Mouse (Mus musculus) CH12.LX (cell line): ENCODE data around the gene Vmo1. TPM values are rescaled to one million over a fixed set of nuclear protein-coding genes. Genes with fewer than 3 reads are reported as not detected.

Source experiments
- DNase-seq: peaks from one replicate; pipeline ENCODE4 v3.0.0-alpha.2; 2013; ENCODE audit errors: extremely low read depth
- H3K27ac ChIP-seq: 2 replicates; pipeline ENCODE4 v1.5.1; 2012; ENCODE audit warnings: low read depth, mild to moderate bottlenecking, control low read depth, moderate library complexity; ENCODE audit not compliant: insufficient read depth
- H3K27me3 ChIP-seq: replicated peaks from 2 replicates; pipeline ENCODE3; 2012; ENCODE audit warnings: inconsistent platforms
- H3K36me3 ChIP-seq, 2 experiments: replicated peaks in 1 of 2; 2 replicates each; pipeline versions ENCODE3 to v1.6.1; 2012; ENCODE audit warnings: inconsistent platforms in 1 of 2, low read length in 1 of 2, mild to moderate bottlenecking in 1 of 2, mixed read lengths in 1 of 2, moderate library complexity in 1 of 2; ENCODE audit not compliant: control insufficient read depth in 1 of 2, insufficient read depth in 1 of 2
- H3K4me1 ChIP-seq, 2 experiments: 2 replicates each; pipeline ENCODE4 v1.6.1; 2012; ENCODE audit warnings: inconsistent platforms in 1 of 2, moderate library complexity in 1 of 2; ENCODE audit not compliant: insufficient read depth in 2 of 2, control insufficient read depth in 1 of 2
- H3K4me2 ChIP-seq: 2 replicates; pipeline ENCODE4 v1.6.1; 2012; ENCODE audit warnings: low read depth, mild to moderate bottlenecking, control low read depth; ENCODE audit not compliant: poor library complexity, insufficient read depth, severe bottlenecking
- H3K4me3 ChIP-seq, 3 experiments: fragments of 150-350 bp in 1 of 3; sonication (generic) in 1 of 3; replicated peaks in 1 of 3; 2 replicates each; pipeline versions ENCODE3 to v1.5.1; 2011 to 2012; ENCODE audit warnings: low read depth in 2 of 3, low read length in 2 of 3, mild to moderate bottlenecking in 2 of 3, moderate library complexity in 2 of 3, control low read depth in 1 of 3, improper control_type of control experiment in 1 of 3, inconsistent platforms in 1 of 3, mixed read lengths in 1 of 3; ENCODE audit not compliant: poor library complexity in 1 of 3
- H3K79me2 ChIP-seq: replicated peaks from 2 replicates; pipeline ENCODE4 v1.6.1; 2012; ENCODE audit warnings: mild to moderate bottlenecking, moderate library complexity; ENCODE audit not compliant: control insufficient read depth, poor library complexity, insufficient read depth, severe bottlenecking; ENCODE audit errors: extremely low read depth
- H3K9ac ChIP-seq: 2 replicates; pipeline ENCODE4 v1.6.1; 2012; ENCODE audit warnings: low read depth, mild to moderate bottlenecking, control low read depth, moderate library complexity; ENCODE audit not compliant: insufficient read depth
- H3K9me3 ChIP-seq: replicated peaks from 2 replicates; pipeline ENCODE3; 2012; ENCODE audit warnings: low read length, inconsistent platforms, mixed read lengths
- CHD1 ChIP-seq: IDR thresholded peaks from 2 replicates; pipeline ENCODE4 v1.6.1; 2012; ENCODE audit warnings: low read depth, low read length, improper control_type of control experiment, inconsistent platforms
- EP300 ChIP-seq: IDR thresholded peaks from 2 replicates; pipeline ENCODE4 v1.6.1; 2011; ENCODE audit warnings: low read length, improper control_type of control experiment
- GABPA ChIP-seq: IDR thresholded peaks from 2 replicates; pipeline ENCODE4 v1.6.1; 2012; ENCODE audit warnings: low read depth, low read length, improper control_type of control experiment, inconsistent platforms; ENCODE audit not compliant: insufficient replicate concordance
- HCFC1 ChIP-seq: IDR thresholded peaks from 2 replicates; pipeline ENCODE4 v1.6.1; 2012; ENCODE audit warnings: low read depth, mild to moderate bottlenecking, inconsistent platforms, low read length, improper control_type of control experiment
- KAT2A ChIP-seq: IDR thresholded peaks from 2 replicates; pipeline ENCODE4 v1.6.1; 2012; ENCODE audit warnings: low read length, improper control_type of control experiment, inconsistent platforms; ENCODE audit not compliant: insufficient replicate concordance
- MEF2A ChIP-seq: IDR thresholded peaks from 2 replicates; pipeline ENCODE4 v1.6.1; 2014; ENCODE audit warnings: low read depth, mild to moderate bottlenecking, inconsistent platforms, low read length, improper control_type of control experiment, borderline replicate concordance
- MXI1 ChIP-seq: IDR thresholded peaks from 2 replicates; pipeline ENCODE4 v1.6.1; 2011; ENCODE audit warnings: mild to moderate bottlenecking, low read depth, low read length, improper control_type of control experiment
- MYC ChIP-seq: IDR thresholded peaks from 2 replicates; pipeline ENCODE4 v1.6.1; 2011; ENCODE audit warnings: low read depth, mild to moderate bottlenecking, improper control_type of control experiment, low read length
- NELFE ChIP-seq: IDR thresholded peaks from 2 replicates; pipeline ENCODE4 v1.6.1; 2011; ENCODE audit warnings: low read depth, low read length, improper control_type of control experiment
- PAX5 ChIP-seq: IDR thresholded peaks from 2 replicates; pipeline ENCODE4 v1.6.1; 2012; ENCODE audit warnings: low read length, inconsistent platforms, mixed read lengths
- POLR2A ChIP-seq: IDR thresholded peaks from 2 replicates; pipeline ENCODE4 v1.6.1; 2011; ENCODE audit warnings: low read depth, mild to moderate bottlenecking, improper control_type of control experiment, low read length
- POLR2AphosphoS2 ChIP-seq: IDR thresholded peaks from 2 replicates; pipeline ENCODE4 v1.6.1; 2011; ENCODE audit warnings: low read depth, low read length, improper control_type of control experiment
- RCOR1 ChIP-seq: conservative IDR thresholded peaks from 2 replicates; pipeline ENCODE4 v1.6.1; 2012; ENCODE audit warnings: low read depth, mild to moderate bottlenecking, inconsistent platforms, low read length, improper control_type of control experiment
- SMC3 ChIP-seq: IDR thresholded peaks from 2 replicates; pipeline ENCODE4 v1.6.1; 2011; ENCODE audit warnings: low read depth, low read length, improper control_type of control experiment
- USF2 ChIP-seq: conservative IDR thresholded peaks from 2 replicates; pipeline ENCODE4 v1.6.1; 2011; ENCODE audit warnings: low read depth, low read length, improper control_type of control experiment
- ZKSCAN1 ChIP-seq: IDR thresholded peaks from 2 replicates; pipeline ENCODE4 v1.6.1; 2012; ENCODE audit warnings: low read depth, inconsistent platforms, low read length, improper control_type of control experiment, borderline replicate concordance
- dilution Hi-C: fragments of 300-500 bp; cut with MboI; formaldehyde crosslinking; loops from 2 replicates; pipeline ENCODE4 v1.14.3; 2020; ENCODE audit warnings: low sequenced_read_pairs; ENCODE audit not compliant: extremely low pct_unique_long_range_greater_than_20kb, extremely low pct_ligation_motif_present
- in situ Hi-C: fragments of 300-500 bp; cut with MboI; formaldehyde crosslinking; loops from 3 replicates; pipeline ENCODE4 v1.14.3; 2019; ENCODE audit warnings: low sequenced_read_pairs, low pct_ligation_motif_present, low pct_unique_long_range_greater_than_20kb, mixed read lengths
- polyA plus RNA-seq: library from polyadenylated mRNA; unstranded; fragments of >175 nt; gene quantifications from 2 replicates; pipeline ENCODE4 v1.2.1, GENCODE M21; 2012; ENCODE audit warnings: low read depth; ENCODE audit not compliant: insufficient read length
- total RNA-seq, 2 experiments: library from RNA; depleted of rRNA; stranded (reverse); fragments of 300-350 nt in 1 of 2; fragments of >200 nt in 1 of 2; gene quantifications; 2 replicates each; pipeline ENCODE4 v1.2.3; 2012 to 2014

Vmo1 gene
- total and polyA plus RNA-seq, 3 experiments = 0.36 to 0.70 TPM; not detected in 1

DNA sequence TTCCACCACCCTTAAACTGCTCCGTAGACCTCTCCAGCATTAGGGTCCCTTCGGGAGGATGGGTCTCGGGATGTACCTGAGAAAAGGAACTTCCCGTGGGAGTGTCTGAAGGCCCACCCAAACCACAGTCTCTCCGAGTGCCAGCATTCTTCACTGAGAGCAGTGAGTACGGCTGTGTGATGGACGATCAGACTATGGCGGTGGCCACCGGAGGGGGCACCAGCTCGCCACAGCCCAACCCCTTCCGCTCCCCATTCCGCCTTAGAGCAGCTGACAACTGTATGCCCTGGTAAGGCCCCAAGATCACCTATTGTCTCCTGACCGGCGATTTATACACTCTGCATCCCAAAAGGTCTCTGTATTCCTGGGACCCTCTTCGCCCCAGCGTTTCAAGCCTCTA lies 49.2 kb downstream of the Vmo1 start:
- no peak overlapping the region for H3K4me3 ChIP-seq
- H3K36me3 ChIP-seq = no peaks in the 10 kb centered on the region
- TF ChIP-seq ZKSCAN1 = no peak
- TF ChIP-seq POLR2AphosphoS2 = no peak
- TF ChIP-seq MXI1 = no peak
- no peak for TF ChIP-seq POLR2A
- no peak for TF ChIP-seq GABPA
- no peak for TF ChIP-seq EP300
- peaks cover 6% of the 10 kb centered on the region for H3K9me3 ChIP-seq
- no peak overlapping the region for H3K27ac ChIP-seq
- no peak for DNase-seq
- dilution Hi-C loops = no loop called here
- peaks cover 0 to 9% of the 10 kb centered on the region in 2 experiments; a peak in 1 of 4 replicates for H3K4me1 ChIP-seq
- H3K27me3 ChIP-seq = no peaks in the 10 kb centered on the region
- no peak overlapping the region for H3K4me2 ChIP-seq
- in situ Hi-C loops = no loop called here
- no peaks in the 10 kb centered on the region for H3K79me2 ChIP-seq
- no peak overlapping the region for H3K9ac ChIP-seq

DNA sequence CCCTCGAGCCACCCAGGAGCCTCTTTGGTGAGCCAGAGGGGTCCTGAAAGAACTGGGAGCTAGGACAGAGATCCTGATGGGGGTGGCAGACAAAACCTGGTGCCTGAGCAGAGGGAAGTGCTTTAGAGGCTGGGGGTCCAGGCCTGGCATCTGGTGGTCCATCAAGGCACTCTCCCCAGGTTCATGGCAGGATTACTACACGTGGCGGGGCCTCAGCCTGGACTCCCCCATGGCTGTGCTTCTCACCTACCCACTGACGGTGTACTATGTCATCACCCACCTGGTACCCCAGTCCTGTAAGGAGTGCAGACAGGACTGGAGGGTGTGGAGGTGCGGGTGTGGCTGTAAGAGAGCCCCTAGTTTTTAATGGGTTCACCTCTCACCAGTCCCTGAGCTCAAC lies 50.4 kb downstream of the Vmo1 start:
- in situ Hi-C loops = loop anchor here (5.0 kb wide), 1 partner anchor 38 kb away; no protein-coding TSS in a partner anchor
- dilution Hi-C loops = no loop called here

More for the DNA sequence above, 50.4 kb downstream of the Vmo1 start:
- Histone ChIP-seq H3K9ac (no peak overlapping the region), H3K79me2 (no peaks in the 10 kb centered on the region), H3K4me3 (no peak overlapping the region), H3K36me3 (peaks cover 0 to 9% of the 10 kb centered on the region in 2 experiments), H3K27me3 (no peaks in the 10 kb centered on the region), H3K9me3 (peaks cover 6% of the 10 kb centered on the region), H3K4me2 (no peak overlapping the region), H3K4me1 (peaks cover 0 to 9% of the 10 kb centered on the region in 2 experiments; a peak in 1 of 4 replicates), H3K27ac (no peak overlapping the region)
- DNase-seq = no peak
- TF ChIP-seq KAT2A (no peak), HCFC1 (no peak), RCOR1 (no peak), SMC3 (no peak), CHD1 (no peak), USF2 (no peak), GABPA (no peak), NELFE (no peak), PAX5 (no peak), MEF2A (no peak), MYC (no peak)

Other genes with a start within 250 kb of the Vmo1 start
Only the 20 nearest of the 25 such genes appear.
- 0.04 TPM in 1 of 2 replicates, not detected in the other for gene Alox15, start 162.6 kb downstream of the Vmo1 start, total RNA-seq (2012; rRNA removed)
- gene Alox15, start 162.6 kb downstream of the Vmo1 start, total RNA-seq (2014; rRNA removed) = not detected in 2 replicates
- gene Alox15, start 162.6 kb downstream of the Vmo1 start, polyA plus RNA-seq = not detected in 2 replicates
- gene Pelp1, start 104.6 kb downstream of the Vmo1 start, total RNA-seq (2012; rRNA removed) = 33.0 and 37.5 TPM in 2 replicates
- gene Pelp1, start 104.6 kb downstream of the Vmo1 start, total RNA-seq (2014; rRNA removed) = 12.9 and 13.2 TPM in 2 replicates
- gene Pelp1, start 104.6 kb downstream of the Vmo1 start, polyA plus RNA-seq = 101 and 113 TPM in 2 replicates
- gene Arrb2, start 82.0 kb downstream of the Vmo1 start, total RNA-seq (2012; rRNA removed) = 45.9 and 60.2 TPM in 2 replicates
- gene Arrb2, start 82.0 kb downstream of the Vmo1 start, total RNA-seq (2014; rRNA removed) = 42.1 and 46.0 TPM in 2 replicates
- gene Arrb2, start 82.0 kb downstream of the Vmo1 start, polyA plus RNA-seq = 89.7 and 101 TPM in 2 replicates
- gene Med11, start 62.7 kb downstream of the Vmo1 start, total RNA-seq (2012; rRNA removed) = 52.2 and 59.7 TPM in 2 replicates
- gene Med11, start 62.7 kb downstream of the Vmo1 start, total RNA-seq (2014; rRNA removed) = 70.3 and 79.9 TPM in 2 replicates
- gene Med11, start 62.7 kb downstream of the Vmo1 start, polyA plus RNA-seq = 74.3 and 91.6 TPM in 2 replicates
- 0.08 TPM in 1 of 2 replicates, not detected in the other for gene Zmynd15, start 55.2 kb downstream of the Vmo1 start, total RNA-seq (2012; rRNA removed)
- gene Zmynd15, start 55.2 kb downstream of the Vmo1 start, total RNA-seq (2014; rRNA removed) = 0.05 TPM in 1 of 2 replicates, not detected in the other
- gene Zmynd15, start 55.2 kb downstream of the Vmo1 start, polyA plus RNA-seq = 0.20 and 0.74 TPM in 2 replicates
- gene Cxcl16, start 54.6 kb downstream of the Vmo1 start, total RNA-seq (2012; rRNA removed) = 0.04 and 0.08 TPM in 2 replicates
- not detected in 2 replicates for gene Cxcl16, start 54.6 kb downstream of the Vmo1 start, total RNA-seq (2014; rRNA removed)
- gene Cxcl16, start 54.6 kb downstream of the Vmo1 start, polyA plus RNA-seq = 0.56 and 0.59 TPM in 2 replicates
- gene Tm4sf5, start 9.4 kb downstream of the Vmo1 start, total RNA-seq (2012; rRNA removed) = 3.6 and 5.5 TPM in 2 replicates
- gene Tm4sf5, start 9.4 kb downstream of the Vmo1 start, total RNA-seq (2014; rRNA removed) = 8.8 and 11.7 TPM in 2 replicates
- 24.5 and 32.5 TPM in 2 replicates for gene Tm4sf5, start 9.4 kb downstream of the Vmo1 start, polyA plus RNA-seq
- not detected in 2 replicates for gene Gltpd2, start 4.6 kb upstream of the Vmo1 start, total RNA-seq (2012; rRNA removed)
- gene Gltpd2, start 4.6 kb upstream of the Vmo1 start, total RNA-seq (2014; rRNA removed) = not detected in 2 replicates
- 0.19 TPM in 1 of 2 replicates, not detected in the other for gene Gltpd2, start 4.6 kb upstream of the Vmo1 start, polyA plus RNA-seq
- gene Psmb6, start 10.8 kb upstream of the Vmo1 start, total RNA-seq (2012; rRNA removed) = 921 and 922 TPM in 2 replicates
- gene Psmb6, start 10.8 kb upstream of the Vmo1 start, total RNA-seq (2014; rRNA removed) = 749 and 831 TPM in 2 replicates
- gene Psmb6, start 10.8 kb upstream of the Vmo1 start, polyA plus RNA-seq = 779 and 831 TPM in 2 replicates
- not detected in 2 replicates for gene Gm40193, start 18.3 kb upstream of the Vmo1 start, total RNA-seq (2012; rRNA removed)
- not detected in 2 replicates for gene Gm40193, start 18.3 kb upstream of the Vmo1 start, total RNA-seq (2014; rRNA removed)
- not detected in 2 replicates for gene Gm40193, start 18.3 kb upstream of the Vmo1 start, polyA plus RNA-seq
- 4.0 and 4.8 TPM in 2 replicates for gene Pld2, start 25.4 kb upstream of the Vmo1 start, total RNA-seq (2012; rRNA removed)
- gene Pld2, start 25.4 kb upstream of the Vmo1 start, total RNA-seq (2014; rRNA removed) = 3.1 and 3.4 TPM in 2 replicates
- 6.6 and 6.7 TPM in 2 replicates for gene Pld2, start 25.4 kb upstream of the Vmo1 start, polyA plus RNA-seq
- 24.3 and 31.2 TPM in 2 replicates for gene Mink1, start 48.3 kb upstream of the Vmo1 start, total RNA-seq (2012; rRNA removed)
- 11.6 and 15.0 TPM in 2 replicates for gene Mink1, start 48.3 kb upstream of the Vmo1 start, total RNA-seq (2014; rRNA removed)
- gene Mink1, start 48.3 kb upstream of the Vmo1 start, polyA plus RNA-seq = 79.8 and 82.8 TPM in 2 replicates
- 0.17 TPM in 1 of 2 replicates, not detected in the other for gene 4930544D05Rik, start 101.2 kb upstream of the Vmo1 start, total RNA-seq (2012; rRNA removed)
- gene 4930544D05Rik, start 101.2 kb upstream of the Vmo1 start, total RNA-seq (2014; rRNA removed) = not detected in 2 replicates
- not detected in 2 replicates for gene 4930544D05Rik, start 101.2 kb upstream of the Vmo1 start, polyA plus RNA-seq
- gene Chrne, start 104.6 kb upstream of the Vmo1 start, total RNA-seq (2012; rRNA removed) = not detected in 2 replicates
- not detected in 2 replicates for gene Chrne, start 104.6 kb upstream of the Vmo1 start, total RNA-seq (2014; rRNA removed)
- not detected in 2 replicates for gene Chrne, start 104.6 kb upstream of the Vmo1 start, polyA plus RNA-seq
- 0.25 TPM in 2 replicates for gene Gp1ba, start 124.5 kb upstream of the Vmo1 start, total RNA-seq (2012; rRNA removed)
- not detected in 2 replicates for gene Gp1ba, start 124.5 kb upstream of the Vmo1 start, total RNA-seq (2014; rRNA removed)
- 0.84 and 1.1 TPM in 2 replicates for gene Gp1ba, start 124.5 kb upstream of the Vmo1 start, polyA plus RNA-seq
- 23.5 and 24.0 TPM in 2 replicates for gene Rnf167, start 132.6 kb upstream of the Vmo1 start, total RNA-seq (2012; rRNA removed)
- gene Rnf167, start 132.6 kb upstream of the Vmo1 start, total RNA-seq (2014; rRNA removed) = 24.1 and 25.5 TPM in 2 replicates
- gene Rnf167, start 132.6 kb upstream of the Vmo1 start, polyA plus RNA-seq = 28.0 and 31.7 TPM in 2 replicates
- 96.9 and 99.0 TPM in 2 replicates for gene Slc25a11, start 132.9 kb upstream of the Vmo1 start, total RNA-seq (2012; rRNA removed)
- gene Slc25a11, start 132.9 kb upstream of the Vmo1 start, total RNA-seq (2014; rRNA removed) = 121 and 135 TPM in 2 replicates
- gene Slc25a11, start 132.9 kb upstream of the Vmo1 start, polyA plus RNA-seq = 127 and 132 TPM in 2 replicates
- 1,045 and 1,143 TPM in 2 replicates for gene Pfn1, start 140.0 kb upstream of the Vmo1 start, total RNA-seq (2012; rRNA removed)
- 799 and 844 TPM in 2 replicates for gene Pfn1, start 140.0 kb upstream of the Vmo1 start, total RNA-seq (2014; rRNA removed)
- gene Pfn1, start 140.0 kb upstream of the Vmo1 start, polyA plus RNA-seq = 2,575 and 2,624 TPM in 2 replicates
- 11.0 and 11.2 TPM in 2 replicates for gene Eno3, start 142.6 kb upstream of the Vmo1 start, total RNA-seq (2012; rRNA removed)
- 22.9 and 23.0 TPM in 2 replicates for gene Eno3, start 142.6 kb upstream of the Vmo1 start, total RNA-seq (2014; rRNA removed)
- gene Eno3, start 142.6 kb upstream of the Vmo1 start, polyA plus RNA-seq = 26.4 and 27.5 TPM in 2 replicates
- gene Spag7, start 154.8 kb upstream of the Vmo1 start, total RNA-seq (2012; rRNA removed) = 96.3 and 105 TPM in 2 replicates
- gene Spag7, start 154.8 kb upstream of the Vmo1 start, total RNA-seq (2014; rRNA removed) = 86.9 and 93.5 TPM in 2 replicates
- gene Spag7, start 154.8 kb upstream of the Vmo1 start, polyA plus RNA-seq = 120 and 161 TPM in 2 replicates